Mouse (Mus musculus): ENCODE data around the gene Rab40c.

- TF ChIP-seq MYOD1 (IDR thresholded peaks at IDR 0.05; ENCODE audit: control insufficient read depth in 1 of 3, insufficient read length in 2 of 3, low read depth in 2 of 3) (no peak), POLR2A (IDR thresholded peaks at IDR 0.05; ENCODE audit: insufficient read length, low read depth) (no peak), MAX (IDR thresholded peaks at IDR 0.05; ENCODE audit: low read depth) (no peak), USF1 (IDR thresholded peaks at IDR 0.05; ENCODE audit: low read depth) (no peak), TCF3 (IDR thresholded peaks at IDR 0.05; ENCODE audit: insufficient read length, low read depth) (no peak)
These were observed 44.8 kb downstream of the Rab40c start, which contains the start of gene Mettl26 for GRCm38 (mm10) chr17:25874721-25875170.
